Mouse (Mus musculus): ENCODE data around the gene Uri1. TPM values are rescaled to one million over a fixed set of nuclear protein-coding genes. Genes with fewer than 3 reads are reported as not detected.

Gene Uri1
- total RNA-seq (2023; ENCODE audit: inconsistent age) = 29.2 to 37.8 TPM (median 34.0 TPM) in 4 replicates

DNA sequence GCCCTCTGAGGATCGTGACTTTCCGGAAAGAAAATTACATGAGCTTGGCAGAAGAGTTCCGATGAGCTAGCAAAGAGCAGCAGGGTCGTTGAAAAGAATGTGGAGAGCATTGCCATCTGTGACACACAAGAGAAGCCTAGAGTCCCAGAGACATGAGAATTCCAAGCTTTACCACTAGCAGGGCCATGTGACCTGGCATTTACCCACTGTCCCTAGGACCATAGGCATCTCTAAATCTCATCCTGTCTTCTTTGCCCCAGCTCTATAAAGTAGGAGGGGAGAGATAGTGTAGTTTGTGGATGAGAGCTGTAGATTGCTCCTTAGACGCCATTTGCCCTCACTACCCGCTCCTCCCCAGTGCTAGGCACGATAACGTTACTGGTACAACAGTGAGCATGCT, at the start of gene Uri1:
Gene Uri1 (minus strand): TSS at position 101 of the 400 bp plus-strand sequence.

Other genes with a start within 250 kb of the Uri1 start
- 0.12 TPM in 1 of 4 replicates, not detected in the others for gene Zfp536, start 249.9 kb downstream of the Uri1 start, total RNA-seq (2023; ENCODE audit: inconsistent age)
- 3.0 to 3.9 TPM (median 3.5 TPM) in 4 replicates for gene Ccne1, start 84.0 kb upstream of the Uri1 start, total RNA-seq (2023; ENCODE audit: inconsistent age)
- gene 1600014C10Rik, start 159.7 kb upstream of the Uri1 start, total RNA-seq (2023; ENCODE audit: inconsistent age) = 12.9 to 13.8 TPM (median 13.3 TPM) in 4 replicates
- gene Plekhf1, start 204.5 kb upstream of the Uri1 start, total RNA-seq (2023; ENCODE audit: inconsistent age) = 0.19 to 0.21 TPM in 2 of 4 replicates, not detected in the others
- gene Pop4, start 247.9 kb upstream of the Uri1 start, total RNA-seq (2023; ENCODE audit: inconsistent age) = 76.4 to 81.1 TPM (median 78.7 TPM) in 4 replicates